Mouse (Mus musculus) ES-CJ7 (cell line): ENCODE results near the gene Bnc1.

ENCODE experiments used
- DNase-seq: peaks from one replicate; pipeline ENCODE4 v3.0.0; 2011; ENCODE audit warnings: low read depth, low spot score

Gene Bnc1

GRCm38 (mm10) chr7:81974616-81975015 is 17.5 kb downstream of the Bnc1 start:
- DNase-seq = no peak

GRCm38 (mm10) chr7:81973939-81974338 is 18.2 kb downstream of the Bnc1 start:
- DNase-seq = no peak

GRCm38 (mm10) chr7:81973339-81973738 is 18.8 kb downstream of the Bnc1 start:
- no peak for DNase-seq

- no peak for DNase-seq
Measured at GRCm38 (mm10) chr7:81968975-81969374, 23.1 kb downstream of the Bnc1 start.

- DNase-seq = no peak
Measured at GRCm38 (mm10) chr7:81968451-81968850, 23.6 kb downstream of the Bnc1 start.

- DNase-seq = no peak
Measured at GRCm38 (mm10) chr7:81966195-81966594, 25.9 kb downstream of the Bnc1 start.

GRCm38 (mm10) chr7:81959704-81960103 is 32.4 kb downstream of the Bnc1 start:
- peak; percentile 35 for DNase-seq

- peak; percentile 54 for DNase-seq
Measured at GRCm38 (mm10) chr7:81954208-81954846, 37.8 kb downstream of the Bnc1 start.

GRCm38 (mm10) chr7:81950499-81950898 is 41.6 kb downstream of the Bnc1 start:
- no peak for DNase-seq

- peak; percentile 70 for DNase-seq
Measured at GRCm38 (mm10) chr7:81945398-81945797, 46.7 kb downstream of the Bnc1 start.

GRCm38 (mm10) chr7:81934806-81935205 is 57.3 kb downstream of the Bnc1 start:
- no peak for DNase-seq

- DNase-seq = peak; percentile 65
Measured at GRCm38 (mm10) chr7:81934267-81934745, 57.8 kb downstream of the Bnc1 start, which contains the start of gene Hdgfl3. TSS of gene Hdgfl3 (minus strand) at chr7:81934473.

- DNase-seq = no peak
Measured at GRCm38 (mm10) chr7:81933601-81934266, 58.4 kb downstream of the Bnc1 start.

GRCm38 (mm10) chr7:81933061-81933600 is 59.0 kb downstream of the Bnc1 start:
- DNase-seq = no peak

GRCm38 (mm10) chr7:81932521-81933045 is 59.5 kb downstream of the Bnc1 start:
- no peak for DNase-seq

- DNase-seq = no peak
Measured at GRCm38 (mm10) chr7:81928998-81929397, 63.1 kb downstream of the Bnc1 start.

GRCm38 (mm10) chr7:81921379-81921952 is 70.6 kb downstream of the Bnc1 start:
- no peak for DNase-seq

- DNase-seq = no peak
Measured at GRCm38 (mm10) chr7:81920314-81920713, 71.8 kb downstream of the Bnc1 start.

- no peak for DNase-seq
Measured at GRCm38 (mm10) chr7:81918316-81918715, 73.8 kb downstream of the Bnc1 start.
